Mouse (Mus musculus) midbrain, embryonic 12.5 days (tissue): ENCODE measurements around the gene Asb18. TPM values are rescaled to one million over a fixed set of nuclear protein-coding genes. Genes with fewer than 3 reads are reported as not detected.

Experiments used
- ATAC-seq: fragments of 200-750 bp; cut with Nextera tagmentation; 2 replicates; pipeline ENCODE4 v1.8.0; 2017; ENCODE audit warnings: low read depth, moderate TSS enrichment, moderate library complexity; ENCODE audit not compliant: low FRiP score
- H3K27ac ChIP-seq: fragments of 300-500 bp; sonication (generic); replicated peaks from 2 replicates; pipeline ENCODE4 v1.5.1; 2016; ENCODE audit warnings: mild to moderate bottlenecking
- H3K27me3 ChIP-seq: fragments of 300-500 bp; sonication (generic); 2 replicates; pipeline ENCODE4 v1.6.1; 2016; ENCODE audit warnings: mild to moderate bottlenecking
- H3K36me3 ChIP-seq: fragments of 300-500 bp; sonication (generic); 2 replicates; pipeline ENCODE4 v1.6.1; 2016
- H3K4me1 ChIP-seq: fragments of 300-500 bp; sonication (generic); 2 replicates; pipeline ENCODE4 v1.6.1; 2016
- H3K4me2 ChIP-seq: fragments of 300-500 bp; sonication (generic); replicated peaks from 2 replicates; pipeline ENCODE4 v1.6.1; 2016; ENCODE audit warnings: mild to moderate bottlenecking, moderate library complexity
- H3K4me3 ChIP-seq: fragments of 300-500 bp; sonication (generic); 2 replicates; pipeline ENCODE4 v1.5.1; 2016; ENCODE audit warnings: mild to moderate bottlenecking
- H3K9ac ChIP-seq: fragments of 300-500 bp; sonication (generic); replicated peaks from 2 replicates; pipeline ENCODE4 v1.6.1; 2016; ENCODE audit warnings: mild to moderate bottlenecking, moderate library complexity
- H3K9me3 ChIP-seq: fragments of 300-500 bp; sonication (generic); 2 replicates; pipeline ENCODE4 v1.6.1; 2016; ENCODE audit warnings: mild to moderate bottlenecking
- WGBS: fragments of 180-500 bp; shearing (Covaris S2); methylation state at CpG from one replicate; pipeline ENCODE4 v1.1.7; 2016; 5-methylcytosine and 5-hydroxymethylcytosine counted together
- polyA plus RNA-seq: library from polyadenylated mRNA; unstranded; fragments of >200 nt; fragmentation: Nextera tagmentation; extraction: Ambion mirVana; gene quantifications from 2 replicates; pipeline ENCODE4 v1.2.1, GENCODE M21; 2016

Gene Asb18
- polyA plus RNA-seq = 0.18 and 0.25 TPM in 2 replicates

GRCm38 (mm10) chr1:90014446-90014845, at the start of gene Asb18:
Asb18 (minus strand) TSS chr1:90014666.
- Histone ChIP-seq H3K27me3 (0 out of 2 replicates have a peak, but pooled peaks cover 5% of the 10 kb centered on the region), H3K27ac (no peak within 1 kb of the TSS), H3K4me1 (no peaks in the 10 kb centered on the region), H3K4me2 (no peak within 1 kb of the TSS), H3K9ac (no peak within 1 kb of the TSS), H3K9me3 (no peaks in the 10 kb centered on the region), H3K4me3 (no peak within 1 kb of the TSS), H3K36me3 (no peaks in the 10 kb centered on the region)
- WGBS = 81% methylated on average over 5 of the region's 5 CpGs
- no peak for ATAC-seq

- Histone ChIP-seq H3K4me3 (no peak overlapping the region), H3K36me3 (no peaks in the 10 kb centered on the region), H3K4me1 (peaks cover 7% of the 10 kb centered on the region; the same call in 1 of the 2 replicates), H3K27ac (no peak overlapping the region), H3K27me3 (no peaks in the 10 kb centered on the region), H3K9ac (no peak overlapping the region), H3K9me3 (no peaks in the 10 kb centered on the region), H3K4me2 (no peak overlapping the region)
- peak; percentile 63; the same call in 1 of the 2 replicates for ATAC-seq
- WGBS = 20% methylated on average over 7 of the region's 7 CpGs
These were observed 46.1 kb upstream of the Asb18 start for GRCm38 (mm10) chr1:90060599-90060998.

GRCm38 (mm10) chr1:90060054-90060453, 45.6 kb upstream of the Asb18 start:
- no peaks in the 10 kb centered on the region for H3K36me3 ChIP-seq
- no peak overlapping the region for H3K4me3 ChIP-seq
- ATAC-seq = no peak
- H3K9ac ChIP-seq = no peak overlapping the region
- H3K27me3 ChIP-seq = no peaks in the 10 kb centered on the region; the same call in 1 of the 2 replicates
- no peaks in the 10 kb centered on the region for H3K9me3 ChIP-seq
- H3K27ac ChIP-seq = no peak overlapping the region
- H3K4me2 ChIP-seq = no peak overlapping the region
- 62% methylated on average over 3 of the region's 3 CpGs for WGBS
- peaks cover 7% of the 10 kb centered on the region; the same call in 1 of the 2 replicates for H3K4me1 ChIP-seq

DNA sequence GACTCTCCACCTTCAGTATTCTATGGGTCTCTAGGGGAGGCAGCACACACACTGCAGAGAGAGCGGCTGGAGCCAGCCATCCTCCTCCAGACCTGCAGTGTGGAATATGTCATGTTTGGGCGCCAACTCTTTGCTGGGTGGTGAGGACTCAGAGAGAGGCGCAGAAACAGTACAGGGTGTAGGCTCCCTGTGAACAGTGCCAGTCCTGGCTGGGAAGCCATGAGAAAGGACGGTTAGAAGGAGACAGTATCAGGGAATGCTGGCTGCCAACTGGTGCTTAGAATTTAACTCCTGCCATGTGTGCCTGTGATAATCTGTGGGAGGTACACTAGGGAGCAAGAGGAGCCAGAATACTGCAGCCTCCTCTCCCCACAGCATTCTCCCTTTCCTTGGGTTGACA, 40.5 kb upstream of the Asb18 start:
- no peak for ATAC-seq
- Histone ChIP-seq H3K4me2 (no peak overlapping the region), H3K9me3 (no peaks in the 10 kb centered on the region), H3K27me3 (peaks cover 6% of the 10 kb centered on the region), H3K4me1 (peaks cover 5% of the 10 kb centered on the region), H3K9ac (no peak overlapping the region), H3K27ac (no peak overlapping the region), H3K4me3 (no peak overlapping the region), H3K36me3 (no peaks in the 10 kb centered on the region)
- WGBS = 87% methylated on average over 4 of the region's 4 CpGs

GRCm38 (mm10) chr1:90051347-90051746, 36.9 kb upstream of the Asb18 start:
- no peak overlapping the region for H3K27ac ChIP-seq
- 34% methylated on average over 5 of the region's 5 CpGs for WGBS
- H3K36me3 ChIP-seq = no peaks in the 10 kb centered on the region
- no peak for ATAC-seq
- peaks cover 7% of the 10 kb centered on the region for H3K4me1 ChIP-seq
- H3K27me3 ChIP-seq = peaks cover 14% of the 10 kb centered on the region
- no peak overlapping the region for H3K4me3 ChIP-seq
- no peaks in the 10 kb centered on the region for H3K9me3 ChIP-seq
- no peak overlapping the region for H3K4me2 ChIP-seq
- H3K9ac ChIP-seq = no peak overlapping the region

DNA sequence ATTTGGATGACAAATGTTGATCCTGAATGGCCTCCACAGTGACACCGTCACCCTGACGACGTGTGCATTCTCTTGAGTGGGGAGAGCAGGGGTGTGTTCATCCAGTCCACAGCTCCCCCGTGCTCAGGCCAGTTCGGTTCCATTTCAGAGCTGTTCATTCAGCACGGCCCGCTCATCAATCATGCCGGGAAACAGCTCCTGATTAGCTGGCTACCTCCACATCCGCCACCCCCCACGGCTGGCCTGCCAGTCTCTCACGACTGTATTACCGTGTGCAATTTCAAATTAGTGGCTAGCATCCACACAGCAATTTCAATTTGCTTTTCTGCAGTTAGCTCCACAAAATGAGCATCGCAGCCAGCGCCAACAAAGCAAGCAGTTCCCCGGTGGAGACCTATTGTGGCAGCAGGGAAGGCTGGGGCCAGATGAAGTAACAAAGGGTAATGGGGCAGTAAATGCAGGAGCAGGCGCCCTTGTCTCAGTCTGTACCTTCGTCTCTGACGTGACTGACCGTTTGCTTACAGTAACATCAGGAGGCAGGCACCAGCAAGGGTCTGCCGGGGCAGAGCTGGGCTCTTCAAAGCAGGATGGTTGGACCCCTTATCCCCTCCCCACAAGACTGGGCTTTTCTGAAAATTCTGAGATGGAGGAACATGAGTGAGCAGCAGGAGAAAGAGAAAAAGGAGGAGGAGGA, 35.7 kb upstream of the Asb18 start:
- no peak for ATAC-seq
- no peak overlapping the region for H3K9ac ChIP-seq

GRCm38 (mm10) chr1:90028305-90028704, 13.8 kb upstream of the Asb18 start:
- H3K36me3 ChIP-seq = no peaks in the 10 kb centered on the region
- ATAC-seq = no peak
- H3K9ac ChIP-seq = no peak overlapping the region
- H3K27me3 ChIP-seq = no peaks in the 10 kb centered on the region
- H3K4me1 ChIP-seq = no peaks in the 10 kb centered on the region
- no peaks in the 10 kb centered on the region for H3K9me3 ChIP-seq
- H3K27ac ChIP-seq = no peak overlapping the region
- WGBS = 69% methylated on average over 2 of the region's 2 CpGs
- no peak overlapping the region for H3K4me2 ChIP-seq
- H3K4me3 ChIP-seq = no peak overlapping the region

More for the DNA sequence above, 35.7 kb upstream of the Asb18 start:
- Histone ChIP-seq H3K4me3 (no peak overlapping the region), H3K36me3 (no peaks in the 10 kb centered on the region), H3K4me1 (peaks cover 12% of the 10 kb centered on the region), H3K4me2 (no peak overlapping the region), H3K9me3 (no peaks in the 10 kb centered on the region), H3K27ac (peak overlapping the region; percentile 25; the same call in 1 of the 2 replicates), H3K27me3 (peaks cover 14% of the 10 kb centered on the region)
- 64% methylated on average over 20 of the region's 20 CpGs for WGBS

- no peak overlapping the region for H3K27ac ChIP-seq
- no peaks in the 10 kb centered on the region for H3K27me3 ChIP-seq
- no peak for ATAC-seq
- H3K9ac ChIP-seq = no peak overlapping the region
- no peaks in the 10 kb centered on the region for H3K36me3 ChIP-seq
- WGBS = 18% methylated on average over 3 of the region's 3 CpGs
- H3K9me3 ChIP-seq = no peaks in the 10 kb centered on the region
- H3K4me1 ChIP-seq = no peaks in the 10 kb centered on the region
- no peak overlapping the region for H3K4me3 ChIP-seq
- no peak overlapping the region for H3K4me2 ChIP-seq
These were observed 12.5 kb upstream of the Asb18 start for GRCm38 (mm10) chr1:90026945-90027344.

- no peaks in the 10 kb centered on the region for H3K4me1 ChIP-seq
- H3K4me2 ChIP-seq = no peak overlapping the region
- H3K27me3 ChIP-seq = 0 out of 2 replicates have a peak, but pooled peaks cover 1% of the 10 kb centered on the region
- H3K27ac ChIP-seq = no peak overlapping the region
- H3K4me3 ChIP-seq = no peak overlapping the region
- 79% methylated on average over 5 of the region's 5 CpGs for WGBS
- H3K36me3 ChIP-seq = no peaks in the 10 kb centered on the region
- no peak for ATAC-seq
- no peak overlapping the region for H3K9ac ChIP-seq
- no peaks in the 10 kb centered on the region for H3K9me3 ChIP-seq
These were observed 5.9 kb upstream of the Asb18 start for GRCm38 (mm10) chr1:90020336-90020735.

GRCm38 (mm10) chr1:90018071-90018470, 3.6 kb upstream of the Asb18 start:
- Histone ChIP-seq H3K9ac (no peak overlapping the region), H3K9me3 (no peaks in the 10 kb centered on the region), H3K4me2 (no peak overlapping the region), H3K4me1 (no peaks in the 10 kb centered on the region), H3K4me3 (no peak overlapping the region), H3K36me3 (no peaks in the 10 kb centered on the region), H3K27me3 (0 out of 2 replicates have a peak, but pooled peaks cover 5% of the 10 kb centered on the region), H3K27ac (no peak overlapping the region)
- no peak for ATAC-seq
- 82% methylated on average over 6 of the region's 6 CpGs for WGBS

GRCm38 (mm10) chr1:90013273-90013672, 1.2 kb downstream of the Asb18 start:
- H3K27me3 ChIP-seq = peaks cover 5% of the 10 kb centered on the region; the same call in 1 of the 2 replicates
- ATAC-seq = no peak
- WGBS = 79% methylated on average over 5 of the region's 5 CpGs
- H3K9ac ChIP-seq = no peak overlapping the region
- H3K4me2 ChIP-seq = no peak overlapping the region
- no peak overlapping the region for H3K4me3 ChIP-seq
- H3K9me3 ChIP-seq = no peaks in the 10 kb centered on the region
- H3K4me1 ChIP-seq = no peaks in the 10 kb centered on the region
- no peaks in the 10 kb centered on the region for H3K36me3 ChIP-seq
- H3K27ac ChIP-seq = no peak overlapping the region

GRCm38 (mm10) chr1:90012850-90013249, 1.6 kb downstream of the Asb18 start:
- H3K4me2 ChIP-seq = no peak overlapping the region
- no peak overlapping the region for H3K9ac ChIP-seq
- no peaks in the 10 kb centered on the region for H3K9me3 ChIP-seq
- no peaks in the 10 kb centered on the region for H3K4me1 ChIP-seq
- peaks cover 5% of the 10 kb centered on the region; the same call in 1 of the 2 replicates for H3K27me3 ChIP-seq
- no peak for ATAC-seq
- H3K36me3 ChIP-seq = no peaks in the 10 kb centered on the region
- no peak overlapping the region for H3K27ac ChIP-seq
- 61% methylated on average over 7 of the region's 7 CpGs for WGBS
- no peak overlapping the region for H3K4me3 ChIP-seq
